Mouse (Mus musculus): ENCODE measurements around the gene Yipf2. TPM values are rescaled to one million over a fixed set of nuclear protein-coding genes. Genes with fewer than 3 reads are reported as not detected.

Gene Yipf2
- polyA plus RNA-seq (2017; shearing (Covaris generic)) = 14.0 TPM

DNA sequence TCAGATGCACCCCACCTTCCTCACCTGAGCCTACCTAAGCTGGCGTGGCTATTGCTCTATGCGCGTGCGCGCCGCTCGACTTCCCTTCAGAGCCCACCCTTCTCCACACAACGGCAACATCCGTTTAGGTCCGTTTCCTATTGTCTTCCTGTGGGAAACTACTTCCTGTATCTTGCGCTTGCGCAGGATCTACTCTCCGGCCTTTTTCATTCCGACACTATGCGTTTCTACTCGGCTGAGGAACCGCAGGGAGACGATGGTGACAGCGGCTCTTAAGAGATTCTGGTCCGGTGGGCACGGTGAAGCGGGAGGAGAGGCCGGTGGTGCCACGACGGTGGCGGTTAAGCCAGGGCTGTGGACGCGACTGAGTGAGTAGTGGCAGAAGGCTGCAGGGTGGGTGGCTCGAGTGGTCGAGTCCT, at the start of gene Yipf2, which contains the start of gene Timm29:
TSS of gene Yipf2 (minus strand) at position 126 of the 419 bp plus-strand sequence.
TSS of gene Timm29 (plus strand) at position 20 of the 419 bp plus-strand sequence.

DNA sequence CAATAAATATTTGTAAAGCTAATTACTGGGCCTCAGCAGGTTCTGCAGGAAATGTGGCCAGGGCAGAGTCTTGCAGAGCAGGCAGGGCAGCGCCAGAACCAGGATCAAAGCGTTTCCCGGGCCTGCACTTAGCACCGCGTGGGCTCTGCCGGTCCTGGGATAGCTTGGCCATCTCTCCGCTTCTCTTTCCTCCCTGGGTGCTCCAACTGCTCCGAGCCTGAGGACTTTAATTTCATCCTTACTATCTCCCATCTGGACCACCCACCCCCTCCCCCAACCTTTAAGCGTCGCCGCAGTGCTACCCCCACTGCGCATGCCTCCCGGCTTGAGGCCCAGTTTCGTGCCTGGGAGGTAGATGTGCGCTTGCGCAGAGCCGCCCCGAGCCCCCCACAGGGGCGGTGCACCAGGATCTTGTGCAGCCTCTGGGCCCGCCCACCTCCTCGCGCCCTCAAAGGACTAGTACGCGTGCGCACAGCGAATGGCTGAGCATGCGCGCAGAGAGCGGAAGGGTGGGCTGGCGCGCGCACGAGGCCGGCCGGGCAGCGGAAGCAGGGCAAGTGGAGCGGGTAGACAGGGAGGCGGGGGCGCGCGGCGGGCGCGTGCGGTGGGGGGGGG, 23.1 kb upstream of the Yipf2 start, which contains the start of gene Smarca4:
TSS of gene Smarca4 (plus strand) at position 553 of the 615 bp plus-strand sequence.

DNA sequence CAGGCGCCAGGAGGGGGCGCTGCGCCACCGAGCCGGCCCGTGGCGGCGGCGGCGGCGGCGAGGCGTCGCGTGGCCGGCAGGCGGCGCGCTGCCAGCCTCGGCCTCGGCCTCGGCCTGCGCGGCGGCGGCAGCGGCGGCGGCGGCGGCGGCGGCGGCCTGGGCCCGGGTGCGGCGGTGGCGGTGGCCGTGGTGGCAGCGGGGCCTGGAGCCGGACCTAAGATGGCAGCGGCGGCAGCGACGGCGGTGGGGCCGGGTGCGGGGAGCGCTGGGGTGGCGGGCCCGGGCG, 45.9 kb downstream of the Yipf2 start, which contains the start of gene Carm1:
TSS of gene Carm1 (plus strand) at position 106 of the 286 bp plus-strand sequence.

Other genes with a start within 250 kb of the Yipf2 start
- 51.0 TPM for gene Ilf3, start 225.0 kb downstream of the Yipf2 start, polyA plus RNA-seq (2017; shearing (Covaris generic))
- 54.3 TPM for gene Qtrt1, start 181.0 kb downstream of the Yipf2 start, polyA plus RNA-seq (2017; shearing (Covaris generic))
- gene Dnm2, start 167.9 kb downstream of the Yipf2 start, polyA plus RNA-seq (2017; shearing (Covaris generic)) = 261 TPM
- 7.8 TPM for gene Tmed1, start 82.6 kb downstream of the Yipf2 start, polyA plus RNA-seq (2017; shearing (Covaris generic))
- 46.1 TPM for gene AB124611, start 66.7 kb downstream of the Yipf2 start, polyA plus RNA-seq (2017; shearing (Covaris generic))
- gene Carm1, start 45.9 kb downstream of the Yipf2 start, polyA plus RNA-seq (2017; shearing (Covaris generic)) = 38.3 TPM
- 15.9 TPM for gene Timm29, start 106 bp downstream of the Yipf2 start, polyA plus RNA-seq (2017; shearing (Covaris generic))
- gene Smarca4, start 23.3 kb upstream of the Yipf2 start, polyA plus RNA-seq (2017; shearing (Covaris generic)) = 51.4 TPM
- 31.9 TPM for gene Ldlr, start 130.7 kb upstream of the Yipf2 start, polyA plus RNA-seq (2017; shearing (Covaris generic))
- 1.4 TPM for gene Spc24, start 167.5 kb upstream of the Yipf2 start, polyA plus RNA-seq (2017; shearing (Covaris generic))
- gene Kank2, start 205.9 kb upstream of the Yipf2 start, polyA plus RNA-seq (2017; shearing (Covaris generic)) = 0.15 TPM
- 0.45 TPM for gene Angptl8, start 242.7 kb upstream of the Yipf2 start, polyA plus RNA-seq (2017; shearing (Covaris generic))

All from effector memory CD4-positive, alpha-beta T cell, adult 7 months (primary cell).